Mouse (Mus musculus): Measurements from ENCODE around the gene Eif2ak4. TPM values are rescaled to one million over a fixed set of nuclear protein-coding genes. Genes with fewer than 3 reads are reported as not detected.
A peak's percentile ranks its signal among the peaks of the same experiment; 100 is the strongest.

Eif2ak4 gene
- polyA plus RNA-seq, 1 experiment from 2014 or later, result 12.1 TPM

DNA sequence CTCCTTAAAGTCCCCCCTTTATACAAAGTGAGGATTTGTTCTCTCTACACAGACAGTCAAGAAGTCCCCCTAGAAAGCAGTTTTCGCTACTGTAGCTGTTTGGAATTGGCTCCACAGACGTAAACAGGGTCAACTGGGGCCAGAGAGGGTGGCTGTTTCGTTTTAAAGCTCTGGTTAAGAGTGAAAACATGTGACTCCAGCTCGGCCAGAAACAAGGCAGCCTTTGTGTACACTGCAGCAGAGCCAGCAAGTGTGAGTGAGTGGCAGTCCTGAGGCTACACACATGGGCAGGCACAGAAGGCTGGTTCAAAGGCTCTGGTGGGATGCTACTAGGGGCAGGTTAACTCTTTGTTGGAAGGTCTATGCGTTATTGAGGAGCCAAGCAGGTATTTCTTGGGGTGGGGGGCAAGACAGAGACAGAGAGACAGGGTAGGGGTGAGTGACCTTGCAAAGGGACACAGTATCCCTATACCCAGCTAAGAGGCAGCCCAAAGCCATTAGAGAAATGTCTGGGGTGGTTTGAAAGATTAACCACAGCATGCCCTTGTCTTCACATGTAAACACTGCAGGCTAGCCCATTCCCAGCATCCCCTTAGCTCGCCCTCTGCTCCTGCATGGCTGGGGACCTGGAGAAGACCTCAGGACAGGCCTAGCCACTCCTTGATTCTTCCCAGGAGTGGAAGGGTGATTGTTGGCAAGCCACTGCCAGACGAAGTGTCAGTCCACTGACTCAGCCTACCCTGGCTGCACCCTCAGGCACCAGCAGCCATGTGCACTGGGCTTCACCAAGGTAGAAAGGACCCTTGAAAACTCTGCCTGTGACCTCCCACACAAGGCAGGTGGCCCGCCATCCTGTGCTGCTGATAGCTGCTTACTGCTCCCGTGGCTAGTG lies 131.9 kb downstream of the Eif2ak4 start:
- Histone ChIP-seq H3K4me2 (no peak overlapping the region), H3K4me3 (no peak overlapping the region), H3K27me3 (no peaks in the 10 kb centered on the region), H3K9me3 (no peaks in the 10 kb centered on the region), H3K27ac (peak overlapping the region; percentile 76), H3K9ac (no peak overlapping the region), H3K4me1 (peaks cover 47% of the 10 kb centered on the region), H3K36me3 (no peaks in the 10 kb centered on the region)
- 34% methylated on average over 9 of the region's 9 CpGs for WGBS
- peak; percentile 82; the same call in 1 of the 2 replicates for ATAC-seq (ENCODE audit: borderline replicate concordance, extremely low read depth, low FRiP score, low TSS enrichment)

DNA sequence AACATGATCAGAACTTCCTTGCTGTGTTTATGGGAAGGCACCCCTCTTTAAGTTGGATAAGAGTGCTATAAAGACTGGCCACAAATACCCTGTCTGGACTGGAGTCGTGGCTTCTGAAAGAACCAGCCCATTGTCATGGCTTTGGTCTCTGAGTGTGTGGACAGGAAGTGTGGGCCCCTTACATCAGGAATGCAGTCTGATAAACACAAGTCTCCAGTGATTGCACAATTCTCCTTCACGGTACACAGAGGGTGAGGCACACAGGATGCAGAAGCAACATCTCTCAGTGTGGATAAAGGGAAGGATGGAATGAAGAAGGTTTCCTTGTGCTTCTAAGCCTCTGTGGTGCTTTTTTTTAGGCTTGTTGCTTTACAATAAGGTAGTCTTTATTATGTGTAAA lies 133.8 kb downstream of the Eif2ak4 start:
- ATAC-seq (ENCODE audit: borderline replicate concordance, extremely low read depth, low FRiP score, low TSS enrichment), result no peak
- WGBS, result 0% methylated on average over 2 of the region's 2 CpGs
- no peaks in the 10 kb centered on the region for H3K36me3 ChIP-seq

DNA sequence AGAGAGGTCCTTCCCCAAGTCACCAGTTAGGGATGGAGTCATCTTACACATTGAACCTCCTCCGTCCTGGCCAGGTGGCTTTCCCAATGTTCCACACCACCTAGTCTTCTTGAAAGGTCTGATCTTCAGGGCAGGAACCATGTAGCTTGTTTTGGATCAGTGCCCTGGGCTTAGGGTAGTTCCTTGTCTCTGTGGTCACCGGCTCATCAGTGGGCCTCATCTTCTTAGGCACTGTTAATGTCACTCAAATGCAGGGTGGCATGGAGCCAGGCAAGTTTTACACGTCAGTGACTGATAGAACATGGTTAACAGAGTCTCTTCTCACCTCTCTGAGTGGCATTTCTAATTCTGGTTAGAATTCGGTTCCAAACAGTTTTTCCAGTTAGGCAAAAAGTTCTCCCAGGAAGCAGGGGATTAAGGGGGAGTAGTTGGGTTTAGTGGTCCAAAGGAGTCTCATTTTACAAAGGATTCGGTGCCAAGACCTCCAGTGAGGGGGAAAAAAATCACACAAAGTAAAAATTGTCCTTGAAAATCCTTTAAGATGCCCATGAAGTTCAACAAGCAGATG lies 134.8 kb downstream of the Eif2ak4 start:
- peaks cover 47% of the 10 kb centered on the region for H3K4me1 ChIP-seq
- H3K9me3 ChIP-seq, result no peaks in the 10 kb centered on the region
- no peak overlapping the region for H3K4me3 ChIP-seq
- H3K4me2 ChIP-seq, result no peak overlapping the region
- 40% methylated on average over 5 of the region's 5 CpGs for WGBS
- no peaks in the 10 kb centered on the region for H3K27me3 ChIP-seq
- no peak overlapping the region for H3K9ac ChIP-seq
- peak overlapping the region; percentile 51; the same call in 1 of the 2 replicates for H3K27ac ChIP-seq
- no peaks in the 10 kb centered on the region for H3K36me3 ChIP-seq
- ATAC-seq (ENCODE audit: borderline replicate concordance, extremely low read depth, low FRiP score, low TSS enrichment), result 0 out of 2 replicates have a peak, but pooled peaks have one; percentile 13

More for the DNA sequence above, 133.8 kb downstream of the Eif2ak4 start:
- no peak overlapping the region for H3K4me3 ChIP-seq
- peaks cover 47% of the 10 kb centered on the region for H3K4me1 ChIP-seq
- no peaks in the 10 kb centered on the region for H3K9me3 ChIP-seq
- no peaks in the 10 kb centered on the region for H3K27me3 ChIP-seq
- no peak overlapping the region for H3K4me2 ChIP-seq
- H3K27ac ChIP-seq, result peak overlapping the region; percentile 51
- H3K9ac ChIP-seq, result no peak overlapping the region

DNA sequence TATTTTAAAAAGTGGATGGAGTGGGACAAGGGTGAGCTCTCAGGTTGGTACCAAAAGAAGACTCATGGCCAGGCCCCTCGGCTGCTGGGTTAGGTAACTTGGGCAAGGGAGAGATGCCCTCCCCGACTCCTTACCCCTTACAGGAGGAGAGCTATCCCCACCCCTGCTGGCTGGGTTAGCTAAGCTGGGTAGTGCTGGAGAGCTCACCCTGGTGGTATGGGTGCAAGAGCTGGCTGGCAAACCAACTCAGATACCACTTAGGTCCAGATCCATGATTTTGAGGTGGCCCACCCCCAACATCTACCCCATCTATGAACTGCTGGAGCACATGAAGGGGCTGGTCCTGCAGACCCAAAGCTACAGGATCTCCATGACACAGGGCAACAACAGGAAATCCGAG lies 136.4 kb downstream of the Eif2ak4 start:
- H3K9me3 ChIP-seq, result no peaks in the 10 kb centered on the region
- no peaks in the 10 kb centered on the region for H3K27me3 ChIP-seq
- WGBS, result 88% methylated on average over 3 of the region's 3 CpGs
- no peak overlapping the region for H3K9ac ChIP-seq
- peaks cover 45% of the 10 kb centered on the region for H3K4me1 ChIP-seq
- no peak overlapping the region for H3K27ac ChIP-seq
- ATAC-seq (ENCODE audit: borderline replicate concordance, extremely low read depth, low FRiP score, low TSS enrichment), result no peak
- no peak overlapping the region for H3K4me2 ChIP-seq
- H3K36me3 ChIP-seq, result no peaks in the 10 kb centered on the region
- H3K4me3 ChIP-seq, result no peak overlapping the region

Other genes with a start within 250 kb of the Eif2ak4 start
- gene Fsip1, start 131.7 kb upstream of the Eif2ak4 start, polyA plus RNA-seq (2015; fragmentation: Nextera tagmentation; extraction: Ambion mirVana), result 0.89 and 1.3 TPM in 2 replicates
- gene Gpr176, start 15.2 kb upstream of the Eif2ak4 start, polyA plus RNA-seq (2015; fragmentation: Nextera tagmentation; extraction: Ambion mirVana), result 0.22 and 0.28 TPM in 2 replicates
- 238 and 244 TPM in 2 replicates for gene Srp14, start 91.1 kb downstream of the Eif2ak4 start, polyA plus RNA-seq (2015; fragmentation: Nextera tagmentation; extraction: Ambion mirVana)
- gene Bmf, start 161.1 kb downstream of the Eif2ak4 start, polyA plus RNA-seq (2015; fragmentation: Nextera tagmentation; extraction: Ambion mirVana), result 5.5 and 8.5 TPM in 2 replicates
- 114 and 115 TPM in 2 replicates for gene Bub1b, start 209.6 kb downstream of the Eif2ak4 start, polyA plus RNA-seq (2015; fragmentation: Nextera tagmentation; extraction: Ambion mirVana)

All from lung, embryonic 15.5 days (tissue).